Mouse (Mus musculus) liver, embryonic 11.5 days (tissue): ENCODE results near the gene Necab3. TPM values are rescaled to one million over a fixed set of nuclear protein-coding genes. Genes with fewer than 3 reads are reported as not detected.

ENCODE experiments used
- ATAC-seq: fragments of 200-750 bp; cut with Nextera tagmentation; replicated peaks from 2 replicates; pipeline ENCODE4 v1.8.0; 2017; ENCODE audit warnings: moderate number of reproducible peaks, mild to moderate bottlenecking, moderate TSS enrichment, moderate library complexity; ENCODE audit not compliant: low FRiP score
- DNase-seq: peaks from one replicate; pipeline ENCODE4 v3.0.0-alpha.2; 2017; ENCODE audit warnings: low spot score
- H3K27ac ChIP-seq: fragments of 300-500 bp; sonication (generic); 2 replicates; pipeline ENCODE4 v1.5.1; 2014; ENCODE audit warnings: mild to moderate bottlenecking, low read depth, low read length, control low read depth
- H3K27me3 ChIP-seq: fragments of 300-500 bp; sonication (generic); replicated peaks from 2 replicates; pipeline ENCODE4 v1.6.1; 2014; ENCODE audit warnings: low read length, mixed read lengths; ENCODE audit not compliant: control insufficient read depth, insufficient read depth
- H3K36me3 ChIP-seq: fragments of 300-500 bp; sonication (generic); 2 replicates; pipeline ENCODE4 v1.6.1; 2014; ENCODE audit warnings: mild to moderate bottlenecking, low read length, moderate library complexity, mixed read lengths; ENCODE audit not compliant: control insufficient read depth, insufficient read depth
- H3K4me1 ChIP-seq: fragments of 300-500 bp; sonication (generic); replicated peaks from 2 replicates; pipeline ENCODE4 v1.6.1; 2014; ENCODE audit warnings: low read length, mixed read lengths; ENCODE audit not compliant: control insufficient read depth, insufficient read depth
- H3K4me2 ChIP-seq: fragments of 300-500 bp; sonication (generic); 2 replicates; pipeline ENCODE4 v1.6.1; 2014; ENCODE audit warnings: mild to moderate bottlenecking, control low read depth, moderate library complexity
- H3K4me3 ChIP-seq: fragments of 300-500 bp; sonication (generic); 2 replicates; pipeline ENCODE4 v1.5.1; 2014; ENCODE audit warnings: low read depth, low read length, control low read depth
- H3K9ac ChIP-seq: fragments of 300-500 bp; sonication (generic); 2 replicates; pipeline ENCODE4 v1.6.1; 2014; ENCODE audit warnings: low read depth, low read length, control low read depth
- H3K9me3 ChIP-seq: fragments of 300-500 bp; sonication (generic); 2 replicates; pipeline ENCODE4 v1.6.1; 2016; ENCODE audit warnings: low read length, inconsistent platforms, mixed read lengths; ENCODE audit not compliant: control insufficient read depth
- WGBS: fragments of 180-500 bp; shearing (Covaris S2); extraction: QIAGEN DNeasy Blood & Tissue Kit; methylation state at CpG from one replicate; pipeline ENCODE4 v1.1.7; 2014; 5-methylcytosine and 5-hydroxymethylcytosine counted together
- polyA plus RNA-seq: library from polyadenylated mRNA; unstranded; fragments of >200 nt; fragmentation: Nextera tagmentation; extraction: Ambion mirVana; gene quantifications from 2 replicates; pipeline ENCODE4 v1.2.1, GENCODE M21; 2014

Gene Necab3
- polyA plus RNA-seq, 1 experiment from 2014 or later = 1.9 TPM

DNA sequence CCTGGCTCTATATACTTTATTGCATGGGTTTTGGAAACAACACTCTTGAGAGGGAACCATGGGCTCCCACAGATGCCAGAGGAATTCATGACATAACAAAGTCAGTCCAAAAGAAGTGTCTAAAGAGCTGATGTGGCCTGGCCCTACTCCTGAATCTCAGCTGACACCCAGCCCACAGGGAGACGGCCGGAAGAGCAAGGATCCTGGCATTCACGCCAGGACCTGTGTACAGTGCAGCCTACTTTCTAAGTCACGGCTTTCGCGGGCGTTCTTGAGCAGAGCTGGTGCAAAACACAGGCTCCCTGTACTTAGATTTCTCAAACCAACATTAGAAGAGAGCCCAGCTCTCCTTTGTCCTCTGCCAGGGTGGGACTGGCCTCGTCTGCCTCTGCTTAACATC lies 21.9 kb upstream of the Necab3 start:
- H3K27ac ChIP-seq = no peak overlapping the region
- no peak overlapping the region for H3K4me2 ChIP-seq
- no peak for DNase-seq
- no peaks in the 10 kb centered on the region for H3K9me3 ChIP-seq
- WGBS = 84% methylated on average over 8 of the region's 8 CpGs
- H3K4me1 ChIP-seq = peaks cover 19% of the 10 kb centered on the region
- no peaks in the 10 kb centered on the region for H3K27me3 ChIP-seq
- no peak overlapping the region for H3K9ac ChIP-seq
- H3K36me3 ChIP-seq = no peaks in the 10 kb centered on the region
- ATAC-seq = no peak
- H3K4me3 ChIP-seq = no peak overlapping the region

DNA sequence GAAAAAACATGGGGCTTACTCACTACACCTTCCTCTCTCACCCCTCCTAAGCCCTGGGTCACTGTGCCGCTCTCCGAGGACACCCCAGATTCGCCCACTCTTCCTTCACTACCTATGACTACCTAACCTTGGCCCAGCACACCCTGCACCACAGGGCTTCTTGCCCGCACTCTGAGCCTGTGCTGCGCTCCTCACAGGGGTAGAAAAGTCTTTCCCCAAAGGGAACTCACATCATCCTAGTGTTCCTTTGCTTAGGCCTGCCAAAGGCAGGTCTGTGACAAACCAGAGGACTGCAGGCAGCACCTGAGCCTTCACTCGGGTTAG lies 19.0 kb upstream of the Necab3 start:
- H3K36me3 ChIP-seq = no peaks in the 10 kb centered on the region
- no peak overlapping the region for H3K9ac ChIP-seq
- no peaks in the 10 kb centered on the region for H3K27me3 ChIP-seq
- H3K27ac ChIP-seq = no peak overlapping the region
- H3K4me2 ChIP-seq = no peak overlapping the region
- no peak overlapping the region for H3K4me3 ChIP-seq
- 91% methylated on average over 6 of the region's 6 CpGs for WGBS
- H3K9me3 ChIP-seq = no peaks in the 10 kb centered on the region
- 0 out of 2 replicates have a peak, but pooled peaks cover under 1% of the 10 kb centered on the region for H3K4me1 ChIP-seq
- ATAC-seq = no peak
- DNase-seq = no peak

DNA sequence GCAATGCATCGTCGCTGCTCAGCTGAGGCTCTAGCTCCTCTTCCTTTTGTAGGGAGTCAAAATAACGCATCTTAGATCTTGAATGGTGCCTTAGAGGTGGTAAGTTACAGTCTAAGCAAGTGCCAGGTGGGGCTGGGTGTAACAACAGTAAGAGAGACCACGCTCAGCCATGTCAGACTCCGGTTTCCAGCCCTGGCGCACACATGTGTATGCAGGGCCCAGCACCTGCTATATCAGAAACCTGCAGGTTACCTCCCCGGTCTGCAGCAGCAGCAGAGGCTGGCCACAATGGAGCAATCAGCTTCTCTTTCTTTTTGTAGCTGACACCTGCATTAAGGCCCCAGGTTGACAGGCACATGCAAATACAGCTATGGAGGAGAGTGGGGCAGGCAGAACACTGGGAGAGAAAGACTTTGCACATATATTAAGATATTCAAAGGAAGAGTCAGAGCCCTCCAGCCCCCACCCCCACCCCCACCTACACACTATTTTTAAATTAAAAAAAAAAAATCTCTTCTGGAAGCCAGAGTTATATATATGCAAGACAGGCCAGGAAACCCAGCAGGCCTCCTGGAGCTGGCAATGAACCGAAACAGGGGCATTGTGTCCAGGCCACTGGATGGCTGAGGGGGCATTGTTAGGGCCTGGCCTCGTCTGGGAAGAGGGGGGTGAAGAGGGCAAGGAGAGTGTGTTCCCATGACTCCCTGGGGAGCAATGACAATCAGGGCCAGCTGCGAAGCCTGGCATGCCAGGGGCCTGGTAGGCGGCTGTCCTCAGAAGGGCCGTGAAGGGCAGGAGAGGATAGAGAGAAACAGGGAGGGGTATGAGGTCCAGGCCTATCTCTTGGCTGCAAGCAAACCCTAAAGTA lies 18.4 kb upstream of the Necab3 start:
- 67% methylated on average over 12 of the region's 12 CpGs for WGBS
- Histone ChIP-seq H3K4me2 (no peak overlapping the region), H3K4me3 (no peak overlapping the region), H3K27me3 (no peaks in the 10 kb centered on the region), H3K27ac (no peak overlapping the region), H3K36me3 (no peaks in the 10 kb centered on the region), H3K9me3 (no peaks in the 10 kb centered on the region), H3K4me1 (no peaks in the 10 kb centered on the region), H3K9ac (no peak overlapping the region)
- ATAC-seq = no peak
- no peak for DNase-seq

DNA sequence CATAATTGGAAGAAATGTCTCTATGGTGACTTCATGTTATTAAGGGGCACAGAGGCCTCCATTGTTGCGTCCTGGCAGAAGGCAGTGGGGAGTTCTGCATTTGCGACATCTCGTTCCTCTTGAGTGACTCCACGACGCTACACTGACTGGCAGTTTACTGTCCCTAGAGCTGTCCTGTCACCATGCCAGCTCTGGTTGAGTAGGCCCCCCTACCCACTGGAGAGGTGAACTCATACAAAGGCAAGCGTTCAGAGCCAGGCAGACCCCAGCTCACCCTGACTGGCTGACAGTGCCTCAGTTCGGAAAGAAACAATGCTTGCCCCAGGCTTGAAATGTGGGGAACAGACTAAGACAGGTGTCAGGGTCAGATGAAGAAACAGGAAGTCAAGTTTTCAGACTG lies 15.6 kb upstream of the Necab3 start:
- WGBS = 65% methylated on average over 7 of the region's 7 CpGs

DNA sequence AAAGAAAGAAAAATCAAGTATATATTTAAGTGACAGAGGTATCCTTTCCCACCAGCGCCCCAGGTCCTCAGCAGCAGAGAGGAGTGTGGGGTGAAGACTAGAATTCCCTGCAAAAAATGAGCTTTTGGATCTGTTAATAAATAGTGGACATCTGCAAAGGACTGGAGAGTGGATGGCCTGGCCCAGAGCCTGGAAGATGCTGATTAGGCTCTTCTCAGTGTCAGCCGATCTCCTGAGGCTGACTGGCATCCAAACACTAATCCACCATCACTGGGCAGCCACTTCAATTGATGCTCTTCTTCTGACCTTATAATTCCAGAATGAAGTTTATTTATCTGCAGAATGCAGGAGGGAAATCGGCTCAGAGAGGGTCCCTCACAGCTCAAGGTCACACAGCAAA lies 14.3 kb upstream of the Necab3 start:
- Histone ChIP-seq H3K4me3 (no peak overlapping the region), H3K4me2 (no peak overlapping the region), H3K27me3 (no peaks in the 10 kb centered on the region), H3K36me3 (no peaks in the 10 kb centered on the region), H3K9me3 (no peaks in the 10 kb centered on the region), H3K9ac (no peak overlapping the region), H3K27ac (no peak overlapping the region), H3K4me1 (peaks cover 22% of the 10 kb centered on the region)
- DNase-seq (no peak), ATAC-seq (no peak)
- 78% methylated on average over 3 of the region's 3 CpGs for WGBS

More for the DNA sequence above, 15.6 kb upstream of the Necab3 start:
- Histone ChIP-seq H3K27me3 (no peaks in the 10 kb centered on the region), H3K27ac (no peak overlapping the region), H3K4me2 (no peak overlapping the region), H3K4me3 (no peak overlapping the region), H3K4me1 (peaks cover 14% of the 10 kb centered on the region), H3K9ac (no peak overlapping the region), H3K36me3 (no peaks in the 10 kb centered on the region), H3K9me3 (no peaks in the 10 kb centered on the region)
- ATAC-seq (no peak), DNase-seq (no peak)

DNA sequence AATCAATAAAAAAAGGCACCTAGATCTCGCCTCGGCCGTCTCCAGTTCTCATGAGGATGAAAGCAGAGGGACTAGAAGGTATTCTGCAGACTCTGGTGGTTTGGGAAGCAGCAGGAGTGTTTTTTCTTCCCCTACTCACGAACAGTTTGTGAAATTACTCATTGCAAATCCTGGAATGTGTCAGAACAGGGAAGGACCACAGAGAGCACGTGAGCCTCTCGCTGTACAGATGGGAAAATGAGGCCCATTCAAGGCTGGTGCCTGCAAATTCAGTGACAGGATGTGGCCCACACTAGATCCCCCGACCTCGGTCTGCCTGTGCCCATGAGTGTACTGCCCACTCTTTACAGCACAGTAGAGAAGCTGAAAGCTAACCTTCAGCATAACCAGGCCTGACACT lies 13.3 kb upstream of the Necab3 start:
- DNase-seq = no peak

DNA sequence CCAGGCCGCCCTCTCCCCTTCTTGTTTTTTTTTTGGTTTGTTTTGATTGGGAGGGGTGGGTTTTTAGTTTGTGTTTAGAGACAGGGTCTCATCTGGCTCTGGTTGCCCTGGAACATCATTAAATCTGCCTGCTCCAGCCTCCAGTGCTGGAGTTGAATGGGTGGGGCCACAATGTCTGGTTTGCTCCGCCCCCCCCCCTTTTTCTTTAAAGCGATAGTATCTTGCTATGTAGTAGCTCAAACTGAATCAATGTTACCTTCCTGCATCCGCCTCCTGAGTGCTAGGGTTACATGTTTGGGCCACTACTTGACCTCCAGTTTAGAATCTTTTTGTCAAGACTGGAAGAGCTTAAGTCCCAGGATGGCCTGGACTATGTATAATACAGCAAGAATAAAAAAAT lies 12.6 kb upstream of the Necab3 start:
- Histone ChIP-seq H3K4me2 (no peak overlapping the region; the same call in 1 of the 2 replicates), H3K27ac (no peak overlapping the region), H3K9ac (no peak overlapping the region), H3K9me3 (no peaks in the 10 kb centered on the region), H3K27me3 (no peaks in the 10 kb centered on the region), H3K36me3 (no peaks in the 10 kb centered on the region), H3K4me1 (peaks cover 31% of the 10 kb centered on the region), H3K4me3 (no peak overlapping the region)
- ATAC-seq (no peak), DNase-seq (no peak)
- 70% methylated on average over 4 of the region's 4 CpGs for WGBS

More for the DNA sequence above, 13.3 kb upstream of the Necab3 start:
- Histone ChIP-seq H3K27ac (no peak overlapping the region), H3K4me1 (peaks cover 26% of the 10 kb centered on the region), H3K36me3 (no peaks in the 10 kb centered on the region), H3K27me3 (no peaks in the 10 kb centered on the region), H3K4me3 (no peak overlapping the region), H3K9ac (no peak overlapping the region), H3K4me2 (no peak overlapping the region), H3K9me3 (no peaks in the 10 kb centered on the region)
- no peak for ATAC-seq
- WGBS = 79% methylated on average over 8 of the region's 8 CpGs

DNA sequence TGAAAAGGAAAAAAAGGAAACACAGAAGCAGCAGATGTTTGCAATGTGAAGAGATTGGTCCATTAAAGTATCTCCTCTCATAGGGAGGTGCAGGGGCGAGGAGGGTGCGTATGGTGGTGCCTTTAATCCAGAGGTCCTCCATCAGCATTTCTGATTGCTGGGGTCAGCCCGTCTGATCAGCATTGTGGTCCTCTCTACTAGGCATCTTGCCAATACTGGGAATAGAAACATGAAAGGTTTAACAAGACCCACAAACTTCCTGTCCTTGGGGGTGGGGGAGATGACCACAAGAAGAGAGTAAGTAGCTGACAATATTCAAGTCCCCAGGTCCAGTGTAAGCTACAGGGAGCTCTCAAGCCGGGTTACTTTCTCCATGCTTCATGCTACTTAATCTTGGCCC lies 12.0 kb upstream of the Necab3 start:
- H3K9me3 ChIP-seq = no peaks in the 10 kb centered on the region
- peak overlapping the region; percentile 88; the same call in 1 of the 2 replicates for H3K4me3 ChIP-seq
- DNase-seq (no peak), ATAC-seq (no peak)
- 53% methylated on average over 4 of the region's 4 CpGs for WGBS
- peak overlapping the region; percentile 57; the same call in 1 of the 2 replicates for H3K27ac ChIP-seq
- H3K9ac ChIP-seq = peak overlapping the region; percentile 69; the same call in 1 of the 2 replicates
- H3K27me3 ChIP-seq = no peaks in the 10 kb centered on the region
- H3K36me3 ChIP-seq = no peaks in the 10 kb centered on the region
- H3K4me2 ChIP-seq = peak overlapping the region; percentile 86
- peaks cover 35% of the 10 kb centered on the region for H3K4me1 ChIP-seq

DNA sequence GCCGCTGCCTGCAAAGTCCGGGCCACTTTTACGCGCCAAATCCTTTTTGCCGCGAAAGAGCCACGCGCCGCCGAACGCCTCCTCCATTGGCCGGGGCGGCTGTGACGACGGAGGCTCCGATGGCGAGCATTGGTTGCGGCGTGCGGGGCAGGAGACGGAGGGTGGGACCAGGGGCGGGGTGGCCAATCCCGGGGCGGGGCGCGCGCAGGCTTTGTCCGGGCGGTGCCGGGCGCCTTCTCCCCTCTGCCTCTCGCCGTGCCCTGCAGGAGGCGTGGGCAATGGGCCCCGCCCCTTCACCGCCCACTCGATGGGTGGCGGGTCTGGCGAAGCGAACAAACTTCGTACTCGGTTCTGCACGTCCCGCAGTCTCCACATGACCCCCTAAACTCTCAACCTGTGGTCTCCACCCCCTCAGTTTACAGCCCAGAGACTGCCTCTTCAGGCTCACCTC lies 11.2 kb upstream of the Necab3 start, which contains the start of gene E2f1:
E2f1 (minus strand) TSS at position 57 of the 451 bp plus-strand sequence.
- Histone ChIP-seq H3K36me3 (0 out of 2 replicates have a peak, but pooled peaks cover 2% of the 10 kb centered on the region), H3K4me1 (peaks cover 38% of the 10 kb centered on the region), H3K27me3 (no peaks in the 10 kb centered on the region), H3K4me2 (peak within 1 kb of the TSS; percentile 86), H3K4me3 (peak within 1 kb of the TSS; percentile 88), H3K9ac (peak within 1 kb of the TSS; percentile 91), H3K27ac (peak within 1 kb of the TSS; percentile 95), H3K9me3 (no peaks in the 10 kb centered on the region)
- under 1% methylated on average over 43 of the region's 44 CpGs for WGBS
- DNase-seq (peak; percentile 99), ATAC-seq (peak; percentile 95)
